Mouse (Mus musculus): ENCODE results near the gene Bcl2l1. TPM values are rescaled to one million over a fixed set of nuclear protein-coding genes. Genes with fewer than 3 reads are reported as not detected.

The Bcl2l1 gene
- polyA plus RNA-seq (2014; fragmentation: Illumina TruSeq; extraction: RNeasy Lipid Tissue Mini Kit (QIAGEN cat#74804); ENCODE audit: low read depth, low replicate concordance), result 22.3 TPM

DNA sequence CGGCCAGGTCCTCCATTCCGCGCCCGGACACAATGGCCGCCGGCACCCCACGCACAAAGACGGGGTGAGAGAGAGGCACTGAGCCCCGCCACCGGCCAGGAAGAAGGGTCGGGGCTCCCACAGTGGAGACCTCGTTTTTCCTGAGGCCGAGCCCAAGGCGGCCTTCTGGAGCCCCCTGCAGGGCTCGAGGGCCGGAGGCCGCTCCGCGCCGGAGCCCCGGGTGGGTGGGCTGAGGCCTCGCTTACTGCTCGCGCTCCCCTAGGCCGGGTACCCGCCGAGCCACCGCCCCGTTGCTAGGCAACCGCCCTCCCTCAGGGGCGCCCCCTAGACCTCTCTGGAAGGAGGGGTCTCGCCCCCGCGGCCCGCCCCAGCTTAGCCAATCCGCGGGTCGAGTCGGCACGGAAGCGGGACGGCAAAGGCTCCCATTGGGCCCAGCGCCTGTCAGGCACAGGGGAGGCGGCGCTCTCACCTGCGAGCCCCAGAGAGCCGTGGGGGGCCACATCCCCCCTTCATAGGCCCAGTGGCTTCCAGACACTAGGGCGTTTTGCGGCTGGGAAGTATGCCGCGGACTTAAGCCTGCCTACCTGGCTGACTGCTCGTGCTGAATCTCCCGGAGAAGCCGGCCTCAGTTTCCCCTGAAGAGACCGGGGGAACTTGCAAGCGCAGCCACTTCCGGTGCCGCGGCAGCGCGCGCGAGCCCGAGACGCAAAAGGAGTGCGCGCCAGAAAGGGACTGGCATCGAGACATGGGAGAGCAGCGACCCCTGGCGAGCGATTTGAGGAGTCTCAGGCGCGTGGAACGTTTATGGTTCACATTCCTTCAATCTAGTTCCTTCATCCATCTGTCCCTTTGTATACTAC lies at the start of gene Bcl2l1:
Bcl2l1 (minus strand) TSS at position 710 of the 860 bp plus-strand sequence.

DNA sequence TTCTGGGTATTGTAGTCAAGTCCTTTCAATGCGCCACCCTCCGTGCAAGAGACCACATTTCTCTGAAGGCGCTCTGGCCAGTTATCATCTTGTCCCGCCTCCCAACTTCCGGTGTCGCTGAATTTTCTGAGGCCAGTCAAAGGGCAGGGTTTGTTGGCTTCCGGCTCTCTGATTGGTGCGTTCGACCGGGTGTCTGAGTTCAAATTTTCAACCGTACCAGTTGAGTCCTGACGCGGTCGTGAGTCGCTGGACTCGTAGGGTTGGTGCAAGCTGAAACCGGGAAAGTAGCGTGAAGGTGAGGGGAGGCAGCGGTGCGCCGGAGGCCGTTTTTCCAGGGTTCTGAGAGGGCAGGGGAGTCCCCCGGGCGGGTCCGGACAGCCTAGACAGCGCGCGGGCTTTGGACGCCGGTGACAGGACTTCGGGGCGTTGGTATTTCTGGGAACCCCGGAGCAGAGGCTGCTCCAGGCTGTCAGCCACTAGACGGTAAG lies 16.3 kb upstream of the Bcl2l1 start, which contains the start of gene Tpx2:
Tpx2 (plus strand) TSS at position 150 of the 488 bp plus-strand sequence.

DNA sequence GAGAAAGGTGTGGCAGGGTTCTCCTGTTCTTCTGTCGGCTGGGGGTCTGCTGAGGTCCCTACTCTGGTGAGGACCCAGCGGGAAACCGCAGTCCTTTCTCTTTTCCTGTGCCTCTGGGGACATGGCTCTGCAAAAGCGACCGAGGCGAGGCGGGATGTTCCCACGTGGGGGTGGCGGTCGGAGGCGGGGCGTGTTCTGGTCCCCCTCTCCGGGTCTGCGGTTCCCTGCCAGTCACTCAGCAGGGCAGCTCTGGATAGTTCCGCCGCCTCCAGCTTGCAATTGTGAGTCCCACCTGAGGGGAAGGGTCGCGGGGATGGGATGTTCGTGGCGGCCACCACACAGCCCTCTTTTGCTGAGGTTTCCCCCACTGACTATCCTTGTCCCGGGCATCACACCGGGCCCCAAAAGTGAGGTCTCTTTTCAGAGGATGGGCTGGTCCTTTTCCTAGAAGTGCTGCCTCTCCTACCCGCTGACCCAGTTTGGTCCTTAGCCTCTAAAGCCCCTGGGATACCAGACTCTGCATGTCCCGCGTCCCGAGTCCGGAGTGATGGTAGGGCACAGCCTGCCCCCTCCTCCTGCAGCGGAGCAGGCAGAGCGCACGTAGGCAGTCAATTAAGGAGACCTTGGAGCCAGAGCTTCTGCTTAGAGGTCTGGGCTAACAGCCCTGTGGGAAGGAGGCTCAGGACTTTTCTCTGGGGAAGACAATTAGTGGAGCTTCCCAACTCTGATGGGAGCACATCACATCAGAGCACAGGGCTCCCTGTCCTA lies 77.4 kb downstream of the Bcl2l1 start, which contains the start of gene Cox4i2:
Cox4i2 (plus strand) TSS at position 230 of the 768 bp plus-strand sequence.

DNA sequence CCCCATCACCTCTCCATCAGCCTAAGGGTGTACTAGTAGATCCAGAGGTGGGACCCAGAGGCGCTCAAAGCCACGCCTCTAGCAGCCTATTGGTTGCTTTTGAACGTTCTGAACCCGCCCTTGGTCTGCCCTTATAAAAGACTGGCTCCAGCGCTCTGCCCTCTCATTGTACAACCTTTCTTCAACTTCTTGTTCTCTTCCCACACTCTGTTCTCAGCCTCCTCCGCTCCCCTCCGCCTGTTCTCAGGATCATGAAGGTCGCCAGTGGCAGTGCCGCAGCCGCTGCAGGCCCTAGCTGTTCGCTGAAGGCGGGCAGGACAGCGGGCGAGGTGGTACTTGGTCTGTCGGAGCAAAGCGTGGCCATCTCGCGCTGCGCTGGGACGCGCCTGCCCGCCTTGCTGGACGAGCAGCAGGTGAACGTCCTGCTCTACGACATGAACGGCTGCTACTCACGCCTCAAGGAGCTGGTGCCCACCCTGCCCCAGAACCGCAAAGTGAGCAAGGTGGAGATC lies 95.4 kb downstream of the Bcl2l1 start, which contains the start of gene Id1:
Id1 (plus strand) TSS at position 162 of the 512 bp plus-strand sequence.

Other genes with a start within 250 kb of the Bcl2l1 start
- gene Defb45, start 232.3 kb downstream of the Bcl2l1 start, polyA plus RNA-seq (2014; fragmentation: Illumina TruSeq; extraction: RNeasy Lipid Tissue Mini Kit (QIAGEN cat#74804); ENCODE audit: low read depth, low replicate concordance), result not detected
- not detected for gene Defb36, start 227.4 kb downstream of the Bcl2l1 start, polyA plus RNA-seq (2014; fragmentation: Illumina TruSeq; extraction: RNeasy Lipid Tissue Mini Kit (QIAGEN cat#74804); ENCODE audit: low read depth, low replicate concordance)
- gene Defb25, start 208.7 kb downstream of the Bcl2l1 start, polyA plus RNA-seq (2014; fragmentation: Illumina TruSeq; extraction: RNeasy Lipid Tissue Mini Kit (QIAGEN cat#74804); ENCODE audit: low read depth, low replicate concordance), result not detected
- 2.4 TPM for gene Rem1, start 204.8 kb downstream of the Bcl2l1 start, polyA plus RNA-seq (2014; fragmentation: Illumina TruSeq; extraction: RNeasy Lipid Tissue Mini Kit (QIAGEN cat#74804); ENCODE audit: low read depth, low replicate concordance)
- 56.0 TPM for gene H13, start 162.3 kb downstream of the Bcl2l1 start, polyA plus RNA-seq (2014; fragmentation: Illumina TruSeq; extraction: RNeasy Lipid Tissue Mini Kit (QIAGEN cat#74804); ENCODE audit: low read depth, low replicate concordance)
- gene Mcts2, start 144.7 kb downstream of the Bcl2l1 start, polyA plus RNA-seq (2014; fragmentation: Illumina TruSeq; extraction: RNeasy Lipid Tissue Mini Kit (QIAGEN cat#74804); ENCODE audit: low read depth, low replicate concordance), result 38.9 TPM
- 52.4 TPM for gene Id1, start 95.5 kb downstream of the Bcl2l1 start, polyA plus RNA-seq (2014; fragmentation: Illumina TruSeq; extraction: RNeasy Lipid Tissue Mini Kit (QIAGEN cat#74804); ENCODE audit: low read depth, low replicate concordance)
- gene Cox4i2, start 77.6 kb downstream of the Bcl2l1 start, polyA plus RNA-seq (2014; fragmentation: Illumina TruSeq; extraction: RNeasy Lipid Tissue Mini Kit (QIAGEN cat#74804); ENCODE audit: low read depth, low replicate concordance), result not detected
- 9.4 TPM for gene Tpx2, start 16.2 kb upstream of the Bcl2l1 start, polyA plus RNA-seq (2014; fragmentation: Illumina TruSeq; extraction: RNeasy Lipid Tissue Mini Kit (QIAGEN cat#74804); ENCODE audit: low read depth, low replicate concordance)
- gene Mylk2, start 79.6 kb upstream of the Bcl2l1 start, polyA plus RNA-seq (2014; fragmentation: Illumina TruSeq; extraction: RNeasy Lipid Tissue Mini Kit (QIAGEN cat#74804); ENCODE audit: low read depth, low replicate concordance), result 0.35 TPM
- gene Foxs1, start 101.5 kb upstream of the Bcl2l1 start, polyA plus RNA-seq (2014; fragmentation: Illumina TruSeq; extraction: RNeasy Lipid Tissue Mini Kit (QIAGEN cat#74804); ENCODE audit: low read depth, low replicate concordance), result not detected
- not detected for gene Dusp15, start 120.0 kb upstream of the Bcl2l1 start, polyA plus RNA-seq (2014; fragmentation: Illumina TruSeq; extraction: RNeasy Lipid Tissue Mini Kit (QIAGEN cat#74804); ENCODE audit: low read depth, low replicate concordance)
- not detected for gene Ttll9, start 130.8 kb upstream of the Bcl2l1 start, polyA plus RNA-seq (2014; fragmentation: Illumina TruSeq; extraction: RNeasy Lipid Tissue Mini Kit (QIAGEN cat#74804); ENCODE audit: low read depth, low replicate concordance)
- gene Pdrg1, start 183.7 kb upstream of the Bcl2l1 start, polyA plus RNA-seq (2014; fragmentation: Illumina TruSeq; extraction: RNeasy Lipid Tissue Mini Kit (QIAGEN cat#74804); ENCODE audit: low read depth, low replicate concordance), result 141 TPM
- gene Xkr7, start 200.1 kb upstream of the Bcl2l1 start, polyA plus RNA-seq (2014; fragmentation: Illumina TruSeq; extraction: RNeasy Lipid Tissue Mini Kit (QIAGEN cat#74804); ENCODE audit: low read depth, low replicate concordance), result not detected
- 1.9 TPM for gene Ccm2l, start 234.2 kb upstream of the Bcl2l1 start, polyA plus RNA-seq (2014; fragmentation: Illumina TruSeq; extraction: RNeasy Lipid Tissue Mini Kit (QIAGEN cat#74804); ENCODE audit: low read depth, low replicate concordance)

Measured in adrenal gland, adult 10 weeks (tissue).